Mouse (Mus musculus) stomach, postnatal 0 days (tissue): ENCODE results near the gene Crxos. TPM values are rescaled to one million over a fixed set of nuclear protein-coding genes. Genes with fewer than 3 reads are reported as not detected.

ENCODE experiments used
- ATAC-seq: fragments of 200-750 bp; cut with Nextera tagmentation; 2 replicates; pipeline ENCODE4 v1.8.0; 2017; ENCODE audit not compliant: low FRiP score, low TSS enrichment
- DNase-seq: peaks from one replicate; pipeline ENCODE4 v3.0.0-alpha.2; 2016; ENCODE audit warnings: low spot score
- H3K27ac ChIP-seq: fragments of 300-500 bp; sonication (generic); replicated peaks from 2 replicates; pipeline ENCODE4 v1.5.1; 2014; ENCODE audit warnings: mild to moderate bottlenecking, control low read depth
- H3K27me3 ChIP-seq: fragments of 300-500 bp; sonication (generic); 2 replicates; pipeline ENCODE4 v1.6.1; 2014; ENCODE audit warnings: low read length; ENCODE audit not compliant: control insufficient read depth, insufficient read depth
- H3K36me3 ChIP-seq: fragments of 300-500 bp; sonication (generic); 2 replicates; pipeline ENCODE4 v1.6.1; 2014; ENCODE audit warnings: low read length, mixed read lengths; ENCODE audit not compliant: control insufficient read depth, insufficient read depth
- H3K4me1 ChIP-seq: fragments of 300-500 bp; sonication (generic); replicated peaks from 2 replicates; pipeline ENCODE4 v1.6.1; 2014; ENCODE audit warnings: antibody characterized with exemption; ENCODE audit not compliant: control insufficient read depth, insufficient read depth
- H3K4me2 ChIP-seq: fragments of 300-500 bp; sonication (generic); replicated peaks from 2 replicates; pipeline ENCODE4 v1.6.1; 2014; ENCODE audit warnings: low read depth, mild to moderate bottlenecking, control low read depth, moderate library complexity
- H3K4me3 ChIP-seq: fragments of 300-500 bp; sonication (generic); 2 replicates; pipeline ENCODE4 v1.5.1; 2014; ENCODE audit warnings: low read depth, low read length, control low read depth
- H3K9ac ChIP-seq: fragments of 300-500 bp; sonication (generic); 2 replicates; pipeline ENCODE4 v1.6.1; 2014; ENCODE audit warnings: mild to moderate bottlenecking, low read length, control low read depth, mixed read lengths
- H3K9me3 ChIP-seq: fragments of 300-500 bp; sonication (generic); 2 replicates; pipeline ENCODE4 v1.6.1; 2016; ENCODE audit warnings: low read length; ENCODE audit not compliant: control insufficient read depth
- CTCF ChIP-seq: IDR thresholded peaks from 2 replicates; pipeline ENCODE4 v1.5.1; 2016; ENCODE audit warnings: antibody characterized with exemption, low read depth, mild to moderate bottlenecking, moderate library complexity
- EP300 ChIP-seq: optimal IDR thresholded peaks from 2 replicates; pipeline ENCODE3; 2016; ENCODE audit warnings: antibody characterized with exemption
- WGBS: fragments of 180-500 bp; shearing (Covaris S2); extraction: QIAGEN DNeasy Blood & Tissue Kit; methylation state at CpG from one replicate; pipeline ENCODE4 v1.1.7; 2014; 5-methylcytosine and 5-hydroxymethylcytosine counted together
- polyA plus RNA-seq: library from polyadenylated mRNA; unstranded; fragments of >200 nt; fragmentation: Nextera tagmentation; extraction: Ambion mirVana; gene quantifications from 2 replicates; pipeline ENCODE4 v1.2.1, GENCODE M21; 2015

The Crxos gene
- polyA plus RNA-seq, 1 experiment from 2014 or later = not detected

- Histone ChIP-seq H3K4me1 (no peaks in the 10 kb centered on the region), H3K36me3 (no peaks in the 10 kb centered on the region), H3K27me3 (no peaks in the 10 kb centered on the region), H3K9me3 (no peaks in the 10 kb centered on the region), H3K27ac (no peak overlapping the region), H3K4me2 (no peak overlapping the region), H3K9ac (no peak overlapping the region), H3K4me3 (no peak overlapping the region)
- DNase-seq (no peak), ATAC-seq (no peak)
- TF ChIP-seq CTCF (no peak), EP300 (no peak)
- WGBS = 56% methylated on average over 3 of the region's 3 CpGs
These were observed 586 bp upstream of the Crxos start for GRCm38 (mm10) chr7:15881831-15882230.

- TF ChIP-seq EP300 = no peak
- TF ChIP-seq CTCF = no peak
- no peak for DNase-seq
- Histone ChIP-seq H3K9ac (no peak overlapping the region), H3K36me3 (no peaks in the 10 kb centered on the region), H3K4me2 (no peak overlapping the region), H3K27me3 (no peaks in the 10 kb centered on the region), H3K4me1 (no peaks in the 10 kb centered on the region), H3K4me3 (no peak overlapping the region), H3K27ac (no peak overlapping the region), H3K9me3 (no peaks in the 10 kb centered on the region)
- no peak for ATAC-seq
- 79% methylated on average over 2 of the region's 2 CpGs for WGBS
These were observed 1.7 kb downstream of the Crxos start for GRCm38 (mm10) chr7:15884127-15884526.

DNA sequence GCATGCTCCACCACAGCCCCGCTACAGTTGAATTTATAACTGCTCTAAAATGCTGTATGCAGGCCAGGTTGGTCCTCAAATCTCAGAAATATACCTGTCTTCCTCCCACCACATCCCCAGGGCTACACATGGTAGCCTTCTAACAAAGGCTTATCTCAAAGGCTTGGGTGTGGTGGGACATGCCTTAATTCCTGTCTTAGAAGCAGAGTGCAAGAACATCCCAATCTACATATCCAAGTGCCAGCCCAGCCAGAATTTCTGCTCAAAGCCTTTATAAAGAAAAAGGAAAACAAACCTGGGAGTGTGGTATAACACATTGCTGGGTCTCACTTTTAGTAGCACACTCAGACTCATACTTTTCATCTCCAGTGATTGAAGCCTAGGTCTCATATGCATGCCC is 11.8 kb downstream of the Crxos start:
- H3K27ac ChIP-seq = no peak overlapping the region
- TF ChIP-seq CTCF (no peak), EP300 (no peak)
- ATAC-seq = no peak
- no peaks in the 10 kb centered on the region for H3K4me1 ChIP-seq
- H3K4me3 ChIP-seq = no peak overlapping the region
- H3K27me3 ChIP-seq = no peaks in the 10 kb centered on the region
- DNase-seq = no peak
- no peaks in the 10 kb centered on the region for H3K9me3 ChIP-seq
- H3K9ac ChIP-seq = no peak overlapping the region
- no peak overlapping the region for H3K4me2 ChIP-seq
- H3K36me3 ChIP-seq = no peaks in the 10 kb centered on the region
- 63% methylated on average over 1 of the region's 1 CpGs for WGBS

GRCm38 (mm10) chr7:15901366-15902048 is 19.1 kb downstream of the Crxos start:
- Histone ChIP-seq H3K9me3 (no peaks in the 10 kb centered on the region), H3K4me1 (no peaks in the 10 kb centered on the region), H3K36me3 (no peaks in the 10 kb centered on the region), H3K4me3 (no peak overlapping the region), H3K27me3 (no peaks in the 10 kb centered on the region), H3K4me2 (no peak overlapping the region), H3K9ac (no peak overlapping the region), H3K27ac (no peak overlapping the region)
- TF ChIP-seq EP300 = no peak
- WGBS = 73% methylated on average over 9 of the region's 9 CpGs
- no peak for ATAC-seq
- no peak for DNase-seq

DNA sequence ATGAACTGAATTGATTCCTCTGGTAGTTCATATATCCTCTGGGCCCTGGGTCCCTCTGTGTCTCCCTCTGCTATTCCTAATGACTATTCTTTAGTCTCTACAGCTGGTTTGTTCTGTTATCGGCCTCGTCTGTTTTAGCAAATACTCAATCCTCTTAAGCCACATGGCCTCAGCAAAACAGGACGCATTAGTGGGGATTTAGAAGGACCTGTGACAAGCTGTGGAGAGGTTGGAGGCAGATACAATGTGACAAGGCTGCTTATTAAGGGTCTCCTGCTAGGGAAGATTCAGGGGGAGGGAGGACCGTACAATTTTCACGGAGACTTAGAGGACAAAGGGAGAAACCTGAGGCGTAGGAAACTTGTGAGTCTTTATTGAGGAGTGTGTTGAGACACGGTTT is 23.4 kb downstream of the Crxos start:
- ATAC-seq (no peak), DNase-seq (no peak)
- Histone ChIP-seq H3K9me3 (no peaks in the 10 kb centered on the region), H3K36me3 (no peaks in the 10 kb centered on the region), H3K27me3 (no peaks in the 10 kb centered on the region), H3K4me1 (no peaks in the 10 kb centered on the region), H3K27ac (no peak overlapping the region), H3K9ac (no peak overlapping the region), H3K4me2 (no peak overlapping the region), H3K4me3 (no peak overlapping the region)
- 72% methylated on average over 7 of the region's 7 CpGs for WGBS
- TF ChIP-seq CTCF (no peak), EP300 (no peak)

GRCm38 (mm10) chr7:15906602-15907001 is 24.2 kb downstream of the Crxos start:
- H3K9ac ChIP-seq = no peak overlapping the region
- H3K4me2 ChIP-seq = no peak overlapping the region
- H3K27ac ChIP-seq = no peak overlapping the region
- no peaks in the 10 kb centered on the region for H3K4me1 ChIP-seq
- no peaks in the 10 kb centered on the region for H3K27me3 ChIP-seq
- H3K36me3 ChIP-seq = no peaks in the 10 kb centered on the region
- H3K9me3 ChIP-seq = no peaks in the 10 kb centered on the region
- WGBS = 67% methylated on average over 1 of the region's 1 CpGs
- TF ChIP-seq EP300 = no peak
- no peak for TF ChIP-seq CTCF
- DNase-seq = no peak
- no peak overlapping the region for H3K4me3 ChIP-seq
- ATAC-seq = no peak
